In the genomic region with DNA sequence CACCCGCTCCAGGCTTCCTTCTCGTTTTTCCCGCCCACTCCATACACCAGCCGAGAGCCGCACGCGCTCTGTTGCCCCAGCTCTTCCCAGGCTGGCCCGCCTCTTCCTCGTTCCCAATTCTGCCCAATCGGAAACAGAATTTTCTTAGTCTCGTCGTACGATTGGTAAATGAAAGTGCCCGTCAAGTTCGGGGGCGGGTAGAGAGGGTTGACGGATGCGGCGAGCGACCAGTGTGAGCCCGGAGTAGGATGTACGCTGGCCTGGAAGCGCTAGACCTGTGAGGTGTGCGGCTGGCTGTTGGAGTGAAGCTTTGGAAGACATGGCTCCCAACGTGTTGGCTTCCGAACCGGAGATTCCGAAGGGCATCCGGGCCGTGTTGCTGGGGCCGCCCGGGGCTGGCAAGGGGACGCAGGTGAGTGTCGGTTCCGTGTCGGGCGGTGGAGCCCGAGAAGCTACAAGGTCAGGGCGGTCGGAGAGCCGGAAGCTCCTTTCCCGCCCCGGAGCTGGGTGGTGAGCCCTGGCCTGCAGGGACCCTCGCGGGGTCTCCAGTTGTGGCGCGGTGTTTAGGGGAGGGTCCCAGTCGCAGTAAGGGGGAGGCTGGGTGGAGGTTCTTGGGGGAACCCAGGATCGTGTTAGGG, we compare ENCODE assay signal across 8 mouse cellular contexts. TPM values are rescaled to one million over a fixed set of nuclear protein-coding genes. Genes with fewer than 3 reads are reported as not detected.
A peak's percentile ranks its signal among the peaks of the same experiment; 100 is the strongest.
DNase-seq lines count a peak whose midpoint lies in the region; ATAC-seq lines count a peak whose summit lies in the region.

No protein-coding gene starts in this region.

- no peaks in the 10 kb centered on the region for H3K9me3 ChIP-seq in hindbrain, embryonic 12.5 days (replicated peaks)

- WGBS in hindbrain, embryonic 12.5 days, result under 1% methylated on average over 49 of the region's 49 CpGs

- peak; percentile 99 for DNase-seq in NIH3T3 (ENCODE audit: low read depth)
- DNase-seq in cerebellum, postnatal 10 days, result peak; percentile 96 to 97
- DNase-seq in frontal cortex, postnatal 10 days (ENCODE audit: low spot score in 2 of 2), result peak; percentile 90 to 95
- peak; percentile 98 to 99 for DNase-seq in layer of hippocampus, postnatal 14 days (ENCODE audit: low spot score in 2 of 2)
- DNase-seq in lung, postnatal 14 days, result peak; percentile 96
- peak; percentile 99 for DNase-seq in retina, adult 2 months (ENCODE audit: low read depth, low spot score)
- peak; percentile 91 to 95 for DNase-seq in thymus, postnatal 36 days

- peak overlapping the region; percentile 80 for H3K9ac ChIP-seq in hindbrain, embryonic 12.5 days

- peak overlapping the region; percentile 80 for H3K4me3 ChIP-seq in hindbrain, embryonic 12.5 days

- H3K4me1 ChIP-seq in hindbrain, embryonic 12.5 days, result peaks cover 18% of the 10 kb centered on the region

- no peaks in the 10 kb centered on the region for H3K36me3 ChIP-seq in hindbrain, embryonic 12.5 days

- peak overlapping the region; percentile 69; the same call in 1 of the 2 replicates for H3K27ac ChIP-seq in hindbrain, embryonic 12.5 days

- peak; percentile 100 for ATAC-seq in hindbrain, embryonic 12.5 days (ENCODE audit: low FRiP score)

- no peaks in the 10 kb centered on the region; the same call in 1 of the 2 replicates for H3K27me3 ChIP-seq in hindbrain, embryonic 12.5 days

- peak overlapping the region; percentile 72 for H3K4me2 ChIP-seq in hindbrain, embryonic 12.5 days (replicated peaks)

RNA-seq across cellular contexts. Expression of a gene that starts 1.4 kb away (rescaled TPM):
- 122 and 128 TPM in 2 replicates for polyA plus RNA-seq in hindbrain, embryonic 12.5 days (2016; fragmentation: Nextera tagmentation; extraction: Ambion mirVana)
- total RNA-seq in layer of hippocampus, postnatal 14 days (2021), result 10 to 100 TPM; 26.1 to 28.8 TPM

RNA-seq across cellular contexts. Expression of a gene that starts 30.9 kb away (rescaled TPM):
- polyA plus RNA-seq in hindbrain, embryonic 12.5 days (2016; fragmentation: Nextera tagmentation; extraction: Ambion mirVana), result 17.7 and 21.4 TPM in 2 replicates
- total RNA-seq in layer of hippocampus, postnatal 14 days (2021), result 10 to 100 TPM; 31.1 to 33.6 TPM

Comparison
In these comparisons a context has a peak if more than half of its experiments do, and no peak if none do; other contexts are left out.
1. Peak in every context shown above with its lines: DNase-seq, ATAC-seq, H3K4me3 ChIP-seq and H3K27ac ChIP-seq.